14 mouse cellular contexts compared by ENCODE assay signal in genomic region chr9:113601451-113601850, GRCm38 (mm10).
"Had no signal": no experiment of that assay in that cellular context is flagged by ENCODE, and none has a peak within 500 bp of the region (broad histone marks: within the 10 kb centered on the region; RNA-seq: fewer than 3 reads in every experiment).

No protein-coding gene starts in this region.

- H3K36me3 ChIP-seq: liver, embryonic 12.5 days; midbrain, embryonic 15.5 days; neural tube, embryonic 12.5 days; stomach, embryonic 15.5 days had no signal

- DNase-seq: kidney, adult 8-10 months; kidney, postnatal 25 days; lung, embryonic 14.5 days; lung, postnatal 10 days; right cerebral cortex, postnatal 14 days; thymus, postnatal 4 days had no signal

- H3K27me3 ChIP-seq: liver, embryonic 12.5 days; megakaryocyte, embryonic 14.5 days; midbrain, embryonic 15.5 days; neural tube, embryonic 12.5 days; stomach, embryonic 15.5 days had no signal

- H3K4me2 ChIP-seq: liver, embryonic 12.5 days; lung, embryonic 14.5 days; midbrain, embryonic 11.5 days; midbrain, embryonic 15.5 days; neural tube, embryonic 12.5 days; stomach, embryonic 15.5 days had no signal

- H3K9me3 ChIP-seq: liver, embryonic 12.5 days; midbrain, embryonic 15.5 days; neural tube, embryonic 12.5 days; stomach, embryonic 15.5 days had no signal

- H3K4me1 ChIP-seq: liver, embryonic 12.5 days; megakaryocyte, embryonic 14.5 days; midbrain, embryonic 15.5 days; neural tube, embryonic 12.5 days; stomach, embryonic 15.5 days had no signal

- ATAC-seq: liver, embryonic 12.5 days; midbrain, embryonic 15.5 days had no signal

- H3K4me3 ChIP-seq: left cerebral cortex, adult 2 months; liver, embryonic 12.5 days; megakaryocyte, embryonic 14.5 days; midbrain, embryonic 15.5 days; neural tube, embryonic 12.5 days; stomach, embryonic 15.5 days had no signal

- H3K9ac ChIP-seq: liver, embryonic 12.5 days; lung, embryonic 14.5 days; midbrain, embryonic 15.5 days; neural tube, embryonic 12.5 days; stomach, embryonic 15.5 days had no signal

- H3K27ac ChIP-seq: left cerebral cortex, adult 2 months; liver, embryonic 12.5 days; macrophage; midbrain, embryonic 15.5 days; neural tube, embryonic 12.5 days; stomach, embryonic 15.5 days had no signal
